Mouse (Mus musculus): ENCODE measurements around the gene Fanca. TPM values are rescaled to one million over a fixed set of nuclear protein-coding genes. Genes with fewer than 3 reads are reported as not detected.
A peak's percentile ranks its signal among the peaks of the same experiment; 100 is the strongest.
"Not testable (repeated sequence)": the region's sequence is repeated elsewhere in the genome, so short reads cannot be mapped to it uniquely, and the experiment has no call there.

Gene Fanca
- polyA plus RNA-seq, 1 experiment from 2014 or later: 25.4 TPM

DNA sequence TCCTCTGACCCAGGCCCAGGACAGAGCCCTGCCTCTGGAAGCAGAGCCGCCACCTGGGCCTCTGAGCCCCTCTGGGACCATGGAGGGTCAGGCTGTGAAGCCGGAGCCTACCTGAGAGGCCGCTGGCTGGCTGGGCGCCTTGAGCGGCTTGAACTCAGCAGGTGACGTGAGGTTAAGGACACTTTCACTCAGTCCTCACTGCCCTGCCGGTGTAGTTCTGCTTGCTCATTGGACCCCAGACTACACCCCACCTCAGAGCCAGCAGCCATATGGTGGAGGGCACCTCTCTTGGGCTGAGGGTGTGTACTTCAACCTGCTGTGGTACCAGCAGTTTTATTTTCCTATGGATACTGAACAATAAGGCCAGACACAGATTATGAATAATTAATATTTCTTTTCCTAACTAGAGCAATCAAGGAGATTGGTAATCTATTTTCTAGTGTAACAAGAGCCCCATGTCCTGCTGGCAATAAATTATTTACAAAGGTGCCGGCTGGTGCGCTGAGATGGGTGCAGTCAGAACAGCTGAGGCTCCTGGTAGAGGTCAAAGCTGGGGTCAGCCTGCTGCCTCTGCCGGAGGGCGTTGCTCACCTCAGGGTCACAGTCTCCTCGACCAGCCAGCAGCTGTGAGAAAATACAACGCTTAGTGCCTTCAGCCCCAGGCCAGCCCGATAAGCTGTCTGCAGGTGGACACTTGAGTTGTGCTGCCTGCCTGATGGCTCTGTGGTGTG, 50.3 kb downstream of the Fanca start:
- no peak overlapping the region for H3K4me3 ChIP-seq (replicated peaks)
- no peak overlapping the region for H3K9ac ChIP-seq
- H3K27ac ChIP-seq (replicated peaks): no peak overlapping the region
- 0 out of 2 replicates have a peak, but pooled peaks have one; percentile 11 for ATAC-seq (ENCODE audit: insufficient number of reproducible peaks, low FRiP score, low TSS enrichment, low read depth)
- H3K4me1 ChIP-seq: no peaks in the 10 kb centered on the region
- no peak overlapping the region for H3K4me2 ChIP-seq (replicated peaks)
- no peaks in the 10 kb centered on the region for H3K27me3 ChIP-seq
- no peaks in the 10 kb centered on the region for H3K9me3 ChIP-seq (replicated peaks)
- peaks cover 71% of the 10 kb centered on the region for H3K36me3 ChIP-seq
- 75% methylated on average over 14 of the region's 14 CpGs for WGBS

DNA sequence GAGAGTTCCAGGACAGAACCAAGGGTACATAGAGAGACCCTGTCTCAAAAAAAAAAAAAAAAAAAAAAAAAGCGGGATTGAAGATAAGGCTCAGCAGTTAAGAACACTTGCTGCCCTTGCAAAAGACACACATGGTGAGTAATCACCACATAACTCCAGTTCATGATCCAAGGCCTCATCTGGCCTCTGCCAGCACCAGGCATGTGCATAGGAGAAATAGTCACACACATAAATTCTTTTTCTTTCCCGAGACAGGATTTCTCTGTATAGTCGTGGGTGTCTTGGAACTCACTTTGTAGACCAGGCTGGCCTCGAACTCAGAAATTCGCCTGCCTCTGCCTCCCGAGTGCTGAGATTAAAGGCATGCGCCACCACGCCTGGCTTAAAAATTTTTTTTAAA, 60.8 kb downstream of the Fanca start:
- not testable (repeated sequence) for H3K9me3 ChIP-seq (replicated peaks); H3K4me2 ChIP-seq (replicated peaks); H3K27me3 ChIP-seq; H3K4me3 ChIP-seq (replicated peaks); H3K27ac ChIP-seq (replicated peaks); ATAC-seq (ENCODE audit: insufficient number of reproducible peaks, low FRiP score, low TSS enrichment, low read depth); H3K9ac ChIP-seq
- WGBS: 88% methylated on average over 8 of the region's 8 CpGs
- peaks cover 32% of the 10 kb centered on the region for H3K4me1 ChIP-seq
- peaks cover 55% of the 10 kb centered on the region for H3K36me3 ChIP-seq

DNA sequence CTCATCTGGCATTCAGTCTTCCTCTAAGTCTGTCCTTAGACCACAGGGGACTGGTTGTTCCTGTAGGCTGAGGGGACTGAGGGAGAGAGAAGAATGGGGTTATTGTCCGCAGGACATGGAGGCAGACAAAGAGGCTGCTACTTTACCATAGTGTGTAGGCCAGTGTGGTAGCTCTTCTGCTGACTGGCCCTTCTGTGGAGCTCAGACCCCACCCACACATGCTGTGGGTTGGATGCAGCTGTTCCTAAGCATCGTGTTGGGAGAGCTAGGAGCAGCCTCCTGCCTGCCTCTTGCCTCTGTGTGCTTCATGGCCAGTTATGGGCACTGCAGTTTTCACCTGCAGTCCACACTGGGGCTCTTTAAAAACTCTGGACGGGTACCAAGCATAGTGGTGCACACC, 61.3 kb downstream of the Fanca start:
- WGBS: 54% methylated on average over 3 of the region's 3 CpGs
- H3K4me1 ChIP-seq: peaks cover 35% of the 10 kb centered on the region
- no peak overlapping the region for H3K4me2 ChIP-seq (replicated peaks)
- no peak for ATAC-seq (ENCODE audit: insufficient number of reproducible peaks, low FRiP score, low TSS enrichment, low read depth)
- H3K4me3 ChIP-seq (replicated peaks): no peak overlapping the region
- H3K27ac ChIP-seq (replicated peaks): no peak overlapping the region
- H3K9me3 ChIP-seq (replicated peaks): no peaks in the 10 kb centered on the region
- peaks cover 53% of the 10 kb centered on the region for H3K36me3 ChIP-seq
- H3K9ac ChIP-seq: no peak overlapping the region
- H3K27me3 ChIP-seq: no peaks in the 10 kb centered on the region

DNA sequence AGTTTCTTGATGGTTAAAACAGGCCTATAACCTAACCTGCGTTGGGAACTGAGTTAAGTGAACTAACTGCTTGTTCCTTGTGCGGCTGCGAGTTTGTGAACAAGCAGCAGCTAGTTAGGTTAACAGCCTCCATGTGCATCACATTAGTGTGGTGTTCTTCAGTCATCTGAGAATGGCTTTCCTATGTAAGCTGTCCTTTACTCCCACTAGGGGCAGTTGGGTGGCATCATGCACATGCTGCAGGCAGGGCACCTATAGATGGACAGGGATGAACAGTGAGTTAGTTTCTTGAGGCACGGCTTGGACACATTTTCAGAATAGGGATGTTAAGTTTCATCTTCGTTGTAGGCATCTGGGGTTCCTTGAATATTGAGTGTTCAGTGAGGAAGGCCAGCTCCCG, 63.2 kb downstream of the Fanca start:
- no peaks in the 10 kb centered on the region for H3K9me3 ChIP-seq (replicated peaks)
- peak overlapping the region; percentile 99 for H3K9ac ChIP-seq
- H3K4me3 ChIP-seq (replicated peaks): peak overlapping the region; percentile 94
- H3K4me1 ChIP-seq: peaks cover 36% of the 10 kb centered on the region
- WGBS: 51% methylated on average over 6 of the region's 6 CpGs
- H3K27ac ChIP-seq (replicated peaks): no peak overlapping the region
- peak overlapping the region; percentile 78 for H3K4me2 ChIP-seq (replicated peaks)
- peaks cover 52% of the 10 kb centered on the region for H3K36me3 ChIP-seq
- ATAC-seq (ENCODE audit: insufficient number of reproducible peaks, low FRiP score, low TSS enrichment, low read depth): no peak
- no peaks in the 10 kb centered on the region for H3K27me3 ChIP-seq

DNA sequence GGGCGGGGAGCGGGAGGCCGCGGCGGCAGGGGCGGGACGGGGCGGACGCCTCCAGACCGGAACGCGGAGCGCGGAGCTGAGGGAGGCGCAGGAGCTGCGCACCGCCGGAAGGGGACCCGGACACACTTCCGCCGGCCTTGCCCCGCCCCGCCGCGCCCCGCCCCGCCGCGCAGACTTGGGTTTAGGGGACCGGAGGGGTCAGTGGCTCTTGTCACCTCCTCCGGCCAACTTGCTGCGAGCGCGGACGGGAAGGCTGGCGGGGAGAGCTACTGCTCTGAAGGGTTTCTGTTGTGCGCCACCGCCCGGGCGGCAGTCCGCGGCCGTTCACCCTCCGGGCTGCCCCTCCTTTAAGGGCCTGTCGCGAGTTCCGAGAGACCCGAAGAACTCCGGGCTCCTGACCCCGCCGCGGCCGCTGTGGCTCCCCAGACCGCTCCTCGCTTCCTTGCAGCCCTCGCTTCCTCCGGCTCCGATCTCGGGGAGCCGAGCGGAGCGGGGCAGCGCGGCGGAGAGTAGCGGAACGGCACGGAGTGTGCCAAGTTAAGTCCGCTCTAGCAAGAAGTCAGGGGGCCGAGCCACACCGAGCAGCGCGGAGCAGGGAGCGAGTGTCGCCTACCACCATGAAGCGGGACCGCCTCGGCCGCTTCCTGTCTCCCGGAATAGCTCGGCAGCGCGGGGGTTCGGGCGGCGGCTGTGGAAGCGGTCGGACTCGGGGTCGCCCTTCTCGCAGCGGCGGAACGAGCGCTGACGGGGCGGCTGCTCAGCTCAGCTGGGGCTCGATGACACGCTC, 64.1 kb downstream of the Fanca start, which contains the start of the genes Zfp276 and Vps9d1:
TSS of gene Zfp276 (plus strand) at position 97 of the 787 bp plus-strand sequence.
TSS of gene Vps9d1 (minus strand) at position 250 of the 787 bp plus-strand sequence.
- peak; percentile 94 for ATAC-seq (ENCODE audit: insufficient number of reproducible peaks, low FRiP score, low TSS enrichment, low read depth)
- Histone ChIP-seq H3K4me3 (replicated peaks) (peak within 1 kb of the TSS; percentile 94), H3K4me2 (replicated peaks) (peak within 1 kb of the TSS; percentile 78), H3K4me1 (peaks cover 36% of the 10 kb centered on the region), H3K27me3 (no peaks in the 10 kb centered on the region), H3K36me3 (peaks cover 52% of the 10 kb centered on the region), H3K9me3 (replicated peaks) (no peaks in the 10 kb centered on the region), H3K27ac (replicated peaks) (peak within 1 kb of the TSS; percentile 87), H3K9ac (peak within 1 kb of the TSS; percentile 99)
- WGBS: under 1% methylated on average over 99 of the region's 99 CpGs

DNA sequence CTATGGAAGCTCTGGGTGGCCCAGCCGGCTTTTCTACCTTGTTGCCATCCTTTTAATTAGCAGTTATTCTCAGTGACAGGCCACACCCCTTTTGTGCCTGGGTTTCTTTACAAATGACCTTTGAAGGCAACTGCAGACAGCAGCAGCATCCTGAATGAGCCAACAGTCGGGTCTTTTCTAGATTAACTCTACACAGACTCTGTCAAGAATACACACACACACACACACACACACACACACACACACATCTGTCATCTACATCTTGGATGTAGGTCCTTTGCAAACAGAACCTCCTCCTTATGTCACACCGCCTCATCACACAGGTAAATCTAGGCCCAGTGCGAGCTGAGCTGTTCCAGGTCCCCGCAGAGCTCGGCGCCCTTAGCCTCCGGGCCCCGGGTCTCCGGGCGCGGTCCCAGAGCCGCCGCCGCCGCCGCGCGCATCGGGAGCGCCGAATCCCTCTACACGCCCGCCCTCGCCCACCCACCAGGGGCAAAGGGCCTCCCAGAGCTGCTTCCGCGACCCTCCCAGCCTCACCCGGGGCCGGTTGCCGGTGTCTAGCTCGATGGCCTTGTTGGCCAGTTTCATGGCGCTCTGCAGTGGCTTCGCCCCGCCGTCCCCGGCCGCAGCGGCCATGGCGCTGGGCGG, 64.8 kb downstream of the Fanca start:
- WGBS: under 1% methylated on average over 40 of the region's 40 CpGs
- peak; percentile 24 for ATAC-seq (ENCODE audit: insufficient number of reproducible peaks, low FRiP score, low TSS enrichment, low read depth)
- Histone ChIP-seq H3K4me1 (peaks cover 36% of the 10 kb centered on the region), H3K9me3 (replicated peaks) (no peaks in the 10 kb centered on the region), H3K36me3 (peaks cover 51% of the 10 kb centered on the region), H3K4me3 (replicated peaks) (peak overlapping the region; percentile 94), H3K4me2 (replicated peaks) (peak overlapping the region; percentile 78), H3K27ac (replicated peaks) (peak overlapping the region; percentile 87), H3K27me3 (no peaks in the 10 kb centered on the region), H3K9ac (peak overlapping the region; percentile 99)

DNA sequence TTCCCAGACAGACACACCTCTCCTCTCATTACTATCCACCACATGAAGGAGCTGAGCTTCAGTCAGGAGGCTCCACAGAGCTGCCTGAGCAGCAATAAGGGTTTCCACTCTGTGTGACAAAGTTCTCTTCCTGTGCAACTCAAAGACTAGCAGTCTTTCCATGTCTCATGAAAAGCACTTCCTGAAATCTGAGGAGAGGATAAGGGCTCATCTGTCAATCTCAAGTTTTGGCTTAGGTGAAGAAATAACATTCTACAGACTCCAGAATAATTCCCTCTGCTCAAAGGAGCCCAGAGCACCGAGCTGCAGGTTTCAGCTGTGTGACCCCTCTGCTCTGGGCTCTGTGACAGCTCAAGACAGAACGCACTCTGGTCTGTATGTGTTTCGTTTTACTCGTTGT, 65.5 kb downstream of the Fanca start:
- no peak for ATAC-seq (ENCODE audit: insufficient number of reproducible peaks, low FRiP score, low TSS enrichment, low read depth)
- WGBS: 37% methylated on average over 4 of the region's 4 CpGs
- Histone ChIP-seq H3K27ac (replicated peaks) (peak overlapping the region; percentile 87), H3K4me2 (replicated peaks) (peak overlapping the region; percentile 78), H3K9ac (peak overlapping the region; percentile 99; the same call in 1 of the 2 replicates), H3K27me3 (no peaks in the 10 kb centered on the region), H3K36me3 (peaks cover 51% of the 10 kb centered on the region), H3K9me3 (replicated peaks) (no peaks in the 10 kb centered on the region), H3K4me1 (peaks cover 36% of the 10 kb centered on the region), H3K4me3 (replicated peaks) (peak overlapping the region; percentile 94)

DNA sequence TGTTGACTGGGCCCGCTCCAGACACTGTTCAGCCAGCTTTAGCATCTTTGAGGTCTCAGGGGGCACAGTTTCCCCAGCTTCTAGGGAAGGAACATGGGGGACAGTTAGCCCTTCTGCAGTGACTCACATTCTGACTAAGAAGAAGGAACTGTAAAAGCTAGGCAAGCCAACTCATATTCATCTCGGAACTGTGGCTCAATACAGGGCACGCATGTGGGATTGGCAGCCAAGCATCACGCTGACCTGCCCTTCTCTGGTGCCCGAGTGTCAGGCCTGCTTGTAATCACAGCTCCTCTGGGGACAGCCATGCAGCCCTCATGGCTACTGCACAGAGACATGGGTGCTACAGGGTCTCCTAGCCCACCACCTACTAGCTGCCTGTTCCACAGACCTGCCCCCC, 67.4 kb downstream of the Fanca start:
- Histone ChIP-seq H3K4me1 (peaks cover 25% of the 10 kb centered on the region), H3K9ac (no peak overlapping the region), H3K4me3 (replicated peaks) (no peak overlapping the region), H3K9me3 (replicated peaks) (no peaks in the 10 kb centered on the region), H3K4me2 (replicated peaks) (no peak overlapping the region), H3K36me3 (peaks cover 54% of the 10 kb centered on the region), H3K27me3 (no peaks in the 10 kb centered on the region), H3K27ac (replicated peaks) (no peak overlapping the region)
- WGBS: 96% methylated on average over 5 of the region's 5 CpGs
- ATAC-seq (ENCODE audit: insufficient number of reproducible peaks, low FRiP score, low TSS enrichment, low read depth): no peak

DNA sequence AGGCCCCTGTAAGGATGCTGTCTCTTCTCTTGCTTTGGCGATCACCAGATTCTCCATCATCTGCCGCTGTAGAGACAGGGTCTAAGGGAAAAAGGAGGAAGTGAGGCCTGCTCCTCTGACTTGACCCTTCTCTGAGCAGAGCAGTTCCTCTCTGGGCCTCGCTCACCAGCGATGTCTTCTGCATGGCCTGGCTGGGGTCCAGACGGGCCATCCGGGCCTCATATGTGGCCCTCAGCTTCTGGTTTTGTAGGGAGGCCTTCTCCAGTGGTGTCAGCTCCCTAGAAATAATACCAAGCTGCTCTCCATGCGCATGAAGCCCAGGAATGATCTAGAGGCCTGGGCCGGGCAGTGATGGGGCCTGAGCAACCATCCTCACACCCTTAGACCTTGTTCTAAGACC, 69.8 kb downstream of the Fanca start:
- ATAC-seq (ENCODE audit: insufficient number of reproducible peaks, low FRiP score, low TSS enrichment, low read depth): no peak
- Histone ChIP-seq H3K4me3 (replicated peaks) (no peak overlapping the region), H3K9ac (no peak overlapping the region), H3K36me3 (peaks cover 77% of the 10 kb centered on the region), H3K27ac (replicated peaks) (no peak overlapping the region), H3K4me2 (replicated peaks) (no peak overlapping the region), H3K9me3 (replicated peaks) (no peaks in the 10 kb centered on the region), H3K4me1 (peaks cover 13% of the 10 kb centered on the region), H3K27me3 (no peaks in the 10 kb centered on the region)
- 89% methylated on average over 8 of the region's 8 CpGs for WGBS

DNA sequence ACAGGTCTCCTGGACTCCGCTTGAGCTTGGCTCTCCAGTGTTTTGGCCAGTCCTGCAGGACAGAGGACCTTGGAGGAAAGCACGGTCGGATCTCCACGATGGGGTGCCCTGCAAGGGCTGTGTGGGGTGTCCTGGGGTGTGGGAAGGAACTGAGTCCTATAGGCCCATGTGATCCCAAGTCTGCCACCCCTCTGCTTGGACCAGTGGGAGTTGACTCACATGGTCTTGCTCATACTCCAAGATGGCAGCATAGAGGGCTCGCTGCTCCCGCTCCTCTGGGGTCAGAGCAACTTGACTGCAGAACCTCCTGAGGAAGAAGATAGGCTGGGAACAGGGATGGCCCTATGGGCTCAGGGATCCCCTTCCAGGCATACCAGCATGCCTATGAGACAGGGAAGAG, 70.6 kb downstream of the Fanca start:
- 97% methylated on average over 6 of the region's 6 CpGs for WGBS
- Histone ChIP-seq H3K9me3 (replicated peaks) (no peaks in the 10 kb centered on the region), H3K4me2 (replicated peaks) (no peak overlapping the region), H3K27me3 (no peaks in the 10 kb centered on the region), H3K4me3 (replicated peaks) (no peak overlapping the region), H3K27ac (replicated peaks) (no peak overlapping the region), H3K4me1 (peaks cover 6% of the 10 kb centered on the region), H3K9ac (no peak overlapping the region), H3K36me3 (peaks cover 85% of the 10 kb centered on the region)
- ATAC-seq (ENCODE audit: insufficient number of reproducible peaks, low FRiP score, low TSS enrichment, low read depth): no peak

DNA sequence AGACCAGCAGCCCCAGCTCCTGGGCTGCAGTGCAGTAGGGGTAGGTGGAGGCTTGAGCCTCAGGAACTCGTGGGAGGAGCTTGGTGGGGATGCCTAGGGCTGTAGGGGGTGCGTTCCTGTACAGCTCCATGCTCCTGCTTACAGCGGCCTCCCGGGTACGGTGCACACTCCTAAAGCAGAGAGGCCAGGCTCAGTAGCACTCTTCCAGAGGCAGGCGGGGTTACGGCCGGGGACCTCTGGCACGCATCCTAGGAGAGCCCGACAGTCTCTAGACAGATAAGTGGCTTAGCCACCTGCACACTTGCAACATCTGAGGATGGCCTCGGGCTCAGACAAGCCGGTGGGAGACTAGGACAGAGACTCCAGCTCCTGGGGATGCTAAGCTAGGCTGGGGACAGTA, 72.8 kb downstream of the Fanca start:
- Histone ChIP-seq H3K27ac (replicated peaks) (no peak overlapping the region), H3K9ac (no peak overlapping the region), H3K4me3 (replicated peaks) (no peak overlapping the region), H3K4me2 (replicated peaks) (no peak overlapping the region), H3K27me3 (no peaks in the 10 kb centered on the region), H3K9me3 (replicated peaks) (no peaks in the 10 kb centered on the region), H3K4me1 (no peaks in the 10 kb centered on the region), H3K36me3 (peaks cover 87% of the 10 kb centered on the region)
- WGBS: 89% methylated on average over 12 of the region's 12 CpGs
- no peak for ATAC-seq (ENCODE audit: insufficient number of reproducible peaks, low FRiP score, low TSS enrichment, low read depth)

Data from embryonic facial prominence, embryonic 15.5 days (tissue).